Mouse (Mus musculus): ENCODE results near the gene Hacd2.

DNA sequence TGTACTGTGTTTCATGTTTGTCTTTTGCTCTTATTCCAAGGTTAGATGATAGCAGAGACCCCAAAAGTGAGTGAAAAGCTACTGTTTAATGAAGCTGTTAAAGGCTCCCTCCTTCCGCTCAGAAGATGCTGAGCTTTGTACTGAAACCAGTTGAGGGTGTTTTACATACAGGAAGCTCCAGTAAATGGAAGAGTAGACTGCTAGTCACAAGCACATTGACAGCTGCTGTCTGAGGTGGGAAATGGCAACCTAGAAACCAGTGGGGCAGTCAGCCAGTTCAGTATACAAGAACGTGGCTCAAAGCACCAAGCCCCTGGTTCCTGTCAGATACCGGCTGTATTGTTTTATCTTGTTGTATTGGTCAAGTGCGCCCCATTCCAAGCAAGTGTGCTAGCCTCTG lies 46.7 kb downstream of the Hacd2 start:
- no peak for TF ChIP-seq CTCF (IDR thresholded peaks at IDR 0.05)
- no peak for TF ChIP-seq EP300 (IDR thresholded peaks at IDR 0.05)
